Mouse (Mus musculus) brown adipose tissue, adult 24 weeks (tissue): Measurements from ENCODE around the gene Thnsl2. TPM values are rescaled to one million over a fixed set of nuclear protein-coding genes. Genes with fewer than 3 reads are reported as not detected.
A peak's percentile ranks its signal among the peaks of the same experiment; 100 is the strongest.

ENCODE experiments used
- H3K27ac ChIP-seq: fragments of 200-500 bp; replicated peaks from 2 replicates; pipeline ENCODE4 v1.5.1; 2012; ENCODE audit warnings: low read depth, mild to moderate bottlenecking, low read length
- H3K4me1 ChIP-seq: fragments of 200-500 bp; 2 replicates; pipeline ENCODE4 v1.6.1; 2012; ENCODE audit warnings: low read length, mixed read lengths; ENCODE audit not compliant: control insufficient read depth, insufficient read depth, insufficient read length
- H3K4me3 ChIP-seq: fragments of 200-500 bp; 2 replicates; pipeline ENCODE4 v1.5.1; 2012; ENCODE audit warnings: low read depth, mild to moderate bottlenecking, low read length, moderate library complexity; ENCODE audit not compliant: insufficient read depth
- polyA plus RNA-seq: library from polyadenylated mRNA; stranded (reverse); fragments of >200 nt; gene quantifications from 2 replicates; pipeline ENCODE4 v1.2.4, GENCODE M21; 2012; ENCODE audit not compliant: missing spikeins, insufficient read depth, insufficient read length

Thnsl2 gene
- polyA plus RNA-seq, result 12.7 and 15.9 TPM in 2 replicates

GRCm38 (mm10) chr6:71143894-71144455 is at the start of gene Thnsl2:
Thnsl2 (minus strand) TSS chr6:71144439.
- Histone ChIP-seq H3K27ac (peak within 1 kb of the TSS; percentile 67), H3K4me3 (peak within 1 kb of the TSS; percentile 97), H3K4me1 (peaks cover 5% of the 10 kb centered on the region; the same call in 1 of the 2 replicates)

GRCm38 (mm10) chr6:71193151-71193740 is 49.0 kb upstream of the Thnsl2 start:
- H3K4me1 ChIP-seq, result no peaks in the 10 kb centered on the region
- no peak overlapping the region for H3K4me3 ChIP-seq
- no peak overlapping the region for H3K27ac ChIP-seq

- H3K27ac ChIP-seq, result no peak overlapping the region
- H3K4me1 ChIP-seq, result no peaks in the 10 kb centered on the region
- H3K4me3 ChIP-seq, result no peak overlapping the region
Observed at GRCm38 (mm10) chr6:71190501-71190900, 46.3 kb upstream of the Thnsl2 start.

GRCm38 (mm10) chr6:71189578-71189977 is 45.3 kb upstream of the Thnsl2 start:
- Histone ChIP-seq H3K4me3 (no peak overlapping the region), H3K27ac (no peak overlapping the region), H3K4me1 (no peaks in the 10 kb centered on the region)

- Histone ChIP-seq H3K4me1 (no peaks in the 10 kb centered on the region), H3K27ac (peak overlapping the region; percentile 81), H3K4me3 (no peak overlapping the region)
Observed at GRCm38 (mm10) chr6:71184941-71185604, 40.8 kb upstream of the Thnsl2 start.

GRCm38 (mm10) chr6:71180596-71180995 is 36.4 kb upstream of the Thnsl2 start:
- no peak overlapping the region for H3K27ac ChIP-seq
- no peak overlapping the region for H3K4me3 ChIP-seq
- no peaks in the 10 kb centered on the region for H3K4me1 ChIP-seq

- Histone ChIP-seq H3K4me1 (no peaks in the 10 kb centered on the region), H3K4me3 (no peak overlapping the region), H3K27ac (no peak overlapping the region)
Observed at GRCm38 (mm10) chr6:71172812-71173580, 28.8 kb upstream of the Thnsl2 start.

- Histone ChIP-seq H3K4me3 (no peak overlapping the region), H3K27ac (no peak overlapping the region)
Observed at GRCm38 (mm10) chr6:71166551-71167169, 22.4 kb upstream of the Thnsl2 start.

GRCm38 (mm10) chr6:71164394-71164793 is 20.2 kb upstream of the Thnsl2 start:
- no peaks in the 10 kb centered on the region for H3K4me1 ChIP-seq
- H3K27ac ChIP-seq, result no peak overlapping the region
- H3K4me3 ChIP-seq, result no peak overlapping the region

More at GRCm38 (mm10) chr6:71166551-71167169, 22.4 kb upstream of the Thnsl2 start:
- H3K4me1 ChIP-seq, result no peaks in the 10 kb centered on the region

GRCm38 (mm10) chr6:71162269-71162668 is 18.0 kb upstream of the Thnsl2 start:
- H3K27ac ChIP-seq, result no peak overlapping the region
- no peak overlapping the region for H3K4me3 ChIP-seq
- no peaks in the 10 kb centered on the region for H3K4me1 ChIP-seq

GRCm38 (mm10) chr6:71161290-71161689 is 17.1 kb upstream of the Thnsl2 start:
- no peaks in the 10 kb centered on the region; the same call in 1 of the 2 replicates for H3K4me1 ChIP-seq
- no peak overlapping the region for H3K4me3 ChIP-seq
- H3K27ac ChIP-seq, result no peak overlapping the region

- Histone ChIP-seq H3K4me1 (no peaks in the 10 kb centered on the region; the same call in 1 of the 2 replicates), H3K4me3 (0 out of 2 replicates have a peak overlapping the region, but pooled peaks have one; percentile 13), H3K27ac (no peak overlapping the region)
Observed at GRCm38 (mm10) chr6:71156674-71157326, 12.6 kb upstream of the Thnsl2 start.

- Histone ChIP-seq H3K27ac (no peak overlapping the region), H3K4me3 (no peak overlapping the region), H3K4me1 (no peaks in the 10 kb centered on the region; the same call in 1 of the 2 replicates)
Observed at GRCm38 (mm10) chr6:71154861-71155260, 10.6 kb upstream of the Thnsl2 start.

GRCm38 (mm10) chr6:71153486-71153885 is 9.2 kb upstream of the Thnsl2 start:
- Histone ChIP-seq H3K4me1 (no peaks in the 10 kb centered on the region; the same call in 1 of the 2 replicates), H3K27ac (no peak overlapping the region), H3K4me3 (no peak overlapping the region)
